Mouse (Mus musculus) adrenal gland (tissue): Measurements from ENCODE around the gene Aida.
"Not testable (repeated sequence)": the region's sequence is repeated elsewhere in the genome, so short reads cannot be mapped to it uniquely, and the experiment has no call there.

Experiments
- intact Hi-C: fragments of 180-260 bp; cut with DNase I; formaldehyde crosslinking; loops from one replicate; pipeline ENCODE4 v1.15.1; 2025
- long read RNA-seq, 2 experiments: library from polyadenylated mRNA; unstranded; transcript quantifications; one replicate each; pipeline ENCODE4 v2.0.0; 2020; ENCODE audit warnings: borderline replicate concordance in 1 of 2; ENCODE audit not compliant: insufficient replicate concordance in 1 of 2

Aida gene
- long read RNA-seq, experiment 1, full-length matches to known transcripts, result 7 of 11 reads
- long read RNA-seq, experiment 1, partial matches to known transcripts, result 2 of 11 reads
- long read RNA-seq, experiment 1, other reads (novel, unspliced or antisense), result 2 of 11 reads
- long read RNA-seq, experiment 2, full-length matches to known transcripts, result 4 of 6 reads
- long read RNA-seq, experiment 2, partial matches to known transcripts, result 0 of 6 reads
- long read RNA-seq, experiment 2, other reads (novel, unspliced or antisense), result 2 of 6 reads

DNA sequence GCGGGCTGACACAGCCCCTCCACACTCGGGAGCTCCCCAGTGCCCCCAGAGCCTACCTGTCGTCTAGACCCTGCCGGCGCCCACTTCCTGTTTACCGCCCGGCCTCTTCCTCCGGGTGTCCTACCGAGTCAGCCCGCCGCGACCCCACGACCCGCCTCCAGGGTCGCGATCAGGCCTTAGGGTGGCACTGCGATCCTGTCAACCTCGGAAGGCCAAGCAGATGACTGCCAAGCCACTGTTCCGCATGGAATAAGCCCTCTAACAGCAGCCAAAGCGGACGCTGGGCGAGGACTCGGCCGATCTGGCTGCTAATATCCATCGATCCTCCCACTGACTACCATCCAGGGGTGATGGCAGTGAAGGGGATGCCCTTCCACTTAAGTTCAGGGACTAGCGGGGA is at the start of gene Aida:
Gene Aida, plus strand, starts transcription at position 126 of the 400 bp plus-strand sequence.
- intact Hi-C loops, result no loop called here

DNA sequence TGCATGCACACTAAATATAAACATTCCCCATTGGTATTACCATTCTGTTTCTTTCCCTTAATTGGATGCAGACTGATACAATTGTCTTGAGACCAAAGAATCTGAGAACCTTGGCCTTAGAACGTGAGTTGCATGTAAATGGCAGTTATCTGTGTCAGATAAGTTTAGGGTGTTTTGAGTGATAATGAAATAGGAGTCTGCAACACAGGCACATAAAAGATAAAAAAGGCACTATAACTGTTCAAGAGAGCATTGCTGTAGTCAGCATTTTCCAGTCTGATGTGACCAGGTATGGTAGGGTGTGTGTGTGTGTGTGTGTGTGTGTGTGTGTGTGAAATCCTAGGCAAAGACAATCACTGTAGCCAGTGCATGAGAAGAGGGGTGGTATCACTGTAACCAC is 48.2 kb upstream of the Aida start:
- intact Hi-C loops, result loop anchor here (10.0 kb wide), 2 partner anchors 383 to 693 kb away; no protein-coding TSS in a partner anchor

DNA sequence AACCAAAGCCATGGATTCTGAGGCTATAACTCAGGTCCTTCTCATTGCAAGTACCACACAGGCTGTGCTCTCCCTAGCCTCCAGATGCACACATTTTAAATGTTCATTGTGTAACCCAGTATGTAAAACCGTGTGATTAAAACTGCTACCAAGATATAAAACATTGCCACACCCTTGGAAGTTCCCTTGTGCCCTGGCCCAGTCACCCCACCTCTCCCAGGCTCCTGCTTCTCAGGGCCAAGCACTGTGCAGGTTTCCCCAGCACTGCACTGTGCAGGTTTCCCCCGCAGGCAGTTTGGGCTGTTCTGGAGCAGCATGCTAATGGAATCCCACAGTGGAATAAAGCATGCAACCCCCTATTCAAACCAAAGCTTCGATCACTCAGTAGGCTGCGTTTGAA is 45.8 kb upstream of the Aida start:
- intact Hi-C loops, result no loop called here

DNA sequence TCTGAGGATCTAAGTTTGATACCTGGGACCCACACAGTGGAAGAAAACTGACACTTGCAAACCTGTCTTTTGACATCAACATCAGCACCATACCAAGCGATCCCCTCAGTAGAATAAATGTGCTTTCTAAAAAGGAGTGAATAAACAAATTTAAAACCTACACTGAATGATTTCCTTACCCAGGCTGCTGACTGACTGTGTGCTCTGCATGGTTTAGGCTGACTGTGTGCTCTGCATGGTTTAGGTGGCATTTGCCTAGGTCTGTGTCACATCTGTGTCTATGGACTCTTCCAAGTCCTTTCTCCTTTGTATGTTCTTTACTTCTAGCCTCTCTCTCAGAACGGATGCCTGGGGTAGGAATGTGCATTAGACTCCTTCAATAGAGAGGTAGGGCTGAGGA is 44.6 kb upstream of the Aida start:
- intact Hi-C loops, result no loop called here

DNA sequence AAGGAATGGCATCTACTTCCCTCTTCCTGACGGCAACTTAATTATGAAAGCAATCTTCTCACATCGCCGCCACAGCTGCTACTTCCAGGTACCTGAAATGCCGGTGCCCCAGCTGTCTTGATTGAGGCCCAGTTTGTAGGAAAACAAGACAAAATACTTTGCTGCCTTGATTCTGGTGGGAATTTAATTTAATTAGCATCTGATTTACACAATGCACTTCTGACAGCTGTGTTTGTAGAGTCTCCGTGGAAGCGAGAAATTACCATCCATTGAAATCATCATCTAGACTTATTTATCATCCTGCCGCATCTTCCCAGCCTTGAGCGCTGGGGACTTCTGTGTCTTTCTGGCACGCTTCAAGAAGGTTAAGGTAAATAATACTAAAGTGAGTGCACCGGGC is 43.8 kb upstream of the Aida start:
- intact Hi-C loops, result no loop called here

DNA sequence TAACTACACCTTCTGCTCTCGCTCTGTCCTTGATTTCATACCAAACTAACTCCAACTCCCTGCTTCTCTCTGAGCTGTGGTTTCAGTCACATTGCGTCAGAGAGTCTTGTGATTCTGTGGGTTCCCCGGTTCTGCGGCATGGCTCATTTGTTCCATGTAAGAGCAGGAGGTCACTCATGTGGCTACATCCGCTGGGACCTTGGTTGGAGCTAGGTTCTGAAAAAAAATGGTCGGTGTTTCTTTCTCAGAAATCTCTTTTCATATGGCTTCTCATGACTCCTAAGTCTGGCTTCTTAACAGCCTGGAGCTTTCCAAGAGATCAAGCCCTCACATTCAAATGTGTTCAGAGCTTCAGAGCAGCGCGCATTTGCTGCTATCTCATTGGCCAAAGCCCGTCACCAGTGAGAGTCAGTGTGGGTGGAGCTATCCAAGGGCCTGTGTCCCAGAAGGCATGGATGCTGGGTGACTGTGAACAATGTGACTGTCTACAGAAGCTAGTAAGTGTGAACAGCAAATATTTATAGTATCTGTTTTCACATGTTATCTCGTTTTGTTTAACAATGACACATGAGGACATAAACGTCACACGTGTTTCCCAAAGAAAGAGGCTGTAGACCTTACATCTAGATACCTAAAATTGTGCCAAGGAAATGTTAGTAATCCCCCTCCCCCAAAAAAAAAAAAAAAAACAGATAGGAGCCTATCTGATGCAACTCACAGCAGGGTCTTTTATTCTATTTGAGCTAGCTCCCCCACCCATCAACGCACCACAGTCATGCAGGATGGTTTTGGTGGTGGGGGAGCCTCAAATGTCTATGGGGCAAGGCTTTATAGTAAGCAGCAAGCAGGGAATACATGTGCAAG is 32.0 kb upstream of the Aida start:
- intact Hi-C loops, result no loop called here

DNA sequence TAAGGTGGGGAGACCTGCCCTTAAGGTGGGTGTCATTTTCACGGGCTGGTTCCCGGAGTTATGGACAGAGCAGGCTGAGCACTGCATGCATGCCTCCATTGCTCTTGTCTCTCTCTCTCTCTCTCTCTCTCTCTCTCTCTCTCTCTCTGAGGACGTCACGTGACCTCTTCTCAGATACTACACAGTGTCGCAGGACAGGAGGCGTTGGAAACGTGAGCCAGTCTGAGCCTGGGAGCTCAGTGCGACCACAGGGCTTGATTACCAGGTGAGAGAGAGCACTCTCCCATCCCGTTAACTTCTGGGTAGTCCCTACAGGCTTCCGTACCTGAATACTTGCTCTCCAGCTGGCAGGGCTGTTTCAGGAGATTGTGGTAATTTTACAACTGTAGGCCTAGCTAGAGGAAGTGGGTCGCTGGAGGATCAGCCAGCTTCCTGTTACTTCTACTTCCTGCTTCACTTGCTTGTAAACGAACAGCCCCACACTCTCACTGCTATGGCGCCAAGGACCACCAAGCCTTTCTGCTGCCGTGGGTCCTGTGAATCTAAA is 30.4 kb upstream of the Aida start:
- intact Hi-C loops, result no loop called here

DNA sequence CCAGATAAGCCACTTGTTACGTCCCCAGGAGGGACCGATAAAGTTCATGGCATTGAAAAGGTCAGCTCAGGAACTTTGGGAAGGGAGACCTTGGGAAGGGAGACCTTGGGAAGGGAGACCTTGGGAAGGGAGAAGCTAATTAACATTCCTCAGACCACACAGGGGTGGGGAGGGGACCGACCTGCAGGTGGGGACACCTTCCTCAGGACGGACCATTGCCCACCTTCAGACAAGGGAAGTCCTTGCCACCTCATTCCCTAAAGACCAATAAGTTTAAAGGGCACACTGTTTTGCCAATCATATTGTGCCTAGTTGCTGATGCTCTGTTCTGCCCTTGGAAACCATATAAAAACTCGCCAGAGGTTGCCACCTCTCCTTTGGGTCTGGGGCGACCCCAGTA is 28.7 kb upstream of the Aida start:
- intact Hi-C loops, result no loop called here

DNA sequence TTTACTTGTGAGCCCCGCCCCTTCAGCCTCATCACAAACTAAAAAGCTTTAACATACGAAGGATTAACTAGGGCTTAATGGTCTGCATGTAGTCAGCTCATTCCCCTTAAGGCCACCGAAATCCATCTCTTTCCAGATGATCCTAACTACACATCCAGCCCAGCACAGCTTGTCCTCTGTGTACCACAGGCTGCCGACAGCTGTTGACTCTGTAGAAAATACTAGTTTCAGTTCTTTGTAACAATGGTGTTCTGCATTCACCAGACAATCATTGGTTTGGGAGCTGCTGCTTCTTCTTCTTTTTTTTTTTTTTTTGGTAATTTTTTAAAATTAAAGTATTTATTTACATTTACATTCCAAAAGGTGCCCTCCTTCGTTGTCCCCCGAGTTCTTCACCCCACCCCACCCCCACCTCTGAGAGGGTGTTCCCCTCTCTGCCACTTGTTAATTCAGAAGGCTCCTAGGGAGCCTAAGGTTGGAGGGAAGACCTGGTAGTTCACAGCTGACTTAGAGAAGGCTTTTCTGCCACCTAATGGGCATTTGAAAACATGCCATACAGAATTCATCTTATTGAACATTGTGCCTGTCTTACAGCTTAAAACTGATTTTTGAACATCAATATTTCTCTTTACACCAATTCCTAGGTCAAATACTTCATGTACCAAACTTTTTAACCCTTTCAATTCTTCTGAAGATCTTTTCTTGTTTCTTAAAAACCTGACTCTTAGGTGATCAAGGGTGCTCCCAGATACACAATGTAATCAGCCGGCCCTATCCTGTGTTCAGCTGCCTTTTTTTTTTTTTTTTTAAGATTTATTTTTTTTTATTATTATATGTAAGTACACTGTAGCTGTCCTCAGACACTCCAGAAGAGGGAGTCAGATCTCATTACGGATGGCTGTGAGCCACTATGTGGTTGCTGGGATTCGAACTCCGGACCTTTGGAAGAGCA is 23.2 kb upstream of the Aida start:
- intact Hi-C loops, result no loop called here

DNA sequence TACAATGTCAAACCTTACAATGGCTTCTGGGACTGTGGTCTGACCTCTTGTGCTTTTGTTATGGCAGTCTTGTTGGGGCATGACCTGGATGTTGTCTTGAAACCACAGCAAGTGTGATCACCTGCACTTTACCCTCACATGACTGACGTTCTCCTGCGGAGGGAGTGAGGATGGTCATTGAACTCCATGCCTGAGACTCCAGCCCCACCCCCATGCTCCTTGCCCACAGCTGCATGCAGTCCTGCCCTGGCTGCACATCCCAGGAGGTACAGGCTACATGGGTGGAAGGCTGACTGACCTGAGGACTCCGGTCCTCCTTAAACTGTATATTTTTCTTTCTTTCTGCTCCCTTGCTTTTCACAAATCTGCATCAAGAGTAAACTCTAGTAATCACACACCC is 22.0 kb upstream of the Aida start:
- intact Hi-C loops, result no loop called here

DNA sequence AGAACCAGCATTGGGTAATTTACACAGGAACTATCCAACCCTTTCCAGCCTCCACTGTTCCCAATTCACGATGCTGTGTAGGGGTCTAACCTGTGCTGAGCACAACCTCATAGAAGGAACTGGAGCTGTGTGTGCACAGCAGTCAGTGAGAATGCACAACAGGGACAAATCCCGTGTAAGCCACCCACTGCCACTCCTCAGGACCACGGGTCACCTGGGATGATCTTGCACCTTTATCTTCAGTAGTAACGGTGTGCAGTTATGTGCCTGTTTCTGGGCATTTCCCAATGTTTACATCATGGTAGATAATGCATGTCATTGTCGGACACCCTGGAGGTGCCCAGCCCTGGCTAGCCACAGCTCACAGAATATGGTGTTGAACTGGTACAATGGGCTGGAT is 20.6 kb upstream of the Aida start:
- intact Hi-C loops, result no loop called here

DNA sequence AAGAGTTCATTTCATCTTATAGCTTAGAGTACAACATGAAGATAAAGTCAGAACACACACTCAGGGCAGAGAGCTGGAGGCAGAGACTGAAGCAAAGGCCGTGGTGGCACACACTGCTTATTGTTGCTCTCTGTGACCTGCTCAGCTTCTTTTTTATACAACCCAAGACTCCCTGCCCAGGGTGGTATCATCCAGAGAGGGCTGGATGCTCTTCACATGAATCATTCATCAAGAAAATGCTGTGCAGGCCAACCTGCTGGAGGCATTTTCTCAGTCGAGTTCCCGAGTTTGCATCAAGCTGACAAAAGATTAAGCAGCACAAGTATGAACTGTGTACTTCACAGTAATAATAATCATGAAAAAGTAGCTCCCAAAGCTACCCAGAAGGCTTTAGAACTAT is 8.0 kb upstream of the Aida start:
- intact Hi-C loops, result no loop called here

DNA sequence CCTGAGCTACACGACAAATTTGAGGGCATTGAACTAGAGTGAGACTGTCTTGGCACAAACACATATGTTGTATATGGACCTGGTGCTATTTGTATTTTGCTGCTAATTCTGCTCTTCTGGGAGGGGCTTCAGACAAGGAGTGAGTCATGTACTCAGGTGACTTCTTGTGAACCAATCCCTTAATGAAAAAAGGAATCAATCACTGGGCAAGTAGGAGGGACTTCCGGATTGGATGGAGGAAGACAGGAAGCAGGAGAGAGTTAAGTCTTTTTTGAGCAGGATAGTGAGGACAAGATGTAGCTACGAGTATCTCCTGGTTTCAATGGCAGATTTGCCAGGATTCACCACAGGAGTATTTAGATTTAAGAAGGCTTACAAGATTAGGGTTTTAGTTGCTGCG is 6.8 kb upstream of the Aida start:
- intact Hi-C loops, result no loop called here

DNA sequence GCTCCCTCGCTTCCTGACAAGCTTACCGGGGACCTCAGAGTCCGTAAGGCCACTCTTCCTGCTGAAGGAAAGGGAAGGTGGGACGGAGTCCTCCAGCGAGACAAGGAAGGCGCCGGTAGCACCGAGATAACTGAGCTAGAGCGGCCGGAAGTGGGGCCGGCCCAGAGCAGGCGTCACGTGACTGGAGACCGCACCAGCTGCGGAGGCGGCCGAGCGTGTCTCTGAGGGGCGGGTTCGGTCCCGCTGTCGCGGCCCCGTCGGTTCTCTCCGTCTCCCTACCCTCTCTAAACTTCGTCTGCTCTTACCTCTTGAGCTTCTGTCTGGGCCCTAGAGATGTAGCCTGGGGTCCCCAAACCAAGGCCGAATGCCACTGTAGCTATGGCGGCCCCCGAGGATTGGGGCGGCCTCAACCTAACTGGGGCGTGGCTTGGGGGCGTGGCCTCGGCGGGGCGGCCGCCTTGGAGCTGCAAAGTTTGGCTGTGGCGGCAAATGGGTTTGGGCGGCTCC is 540 bp downstream of the Aida start, which contains the start of gene Brox:
Gene Brox, minus strand, starts transcription at position 393 of the 507 bp plus-strand sequence.
- intact Hi-C loops, result no loop called here

DNA sequence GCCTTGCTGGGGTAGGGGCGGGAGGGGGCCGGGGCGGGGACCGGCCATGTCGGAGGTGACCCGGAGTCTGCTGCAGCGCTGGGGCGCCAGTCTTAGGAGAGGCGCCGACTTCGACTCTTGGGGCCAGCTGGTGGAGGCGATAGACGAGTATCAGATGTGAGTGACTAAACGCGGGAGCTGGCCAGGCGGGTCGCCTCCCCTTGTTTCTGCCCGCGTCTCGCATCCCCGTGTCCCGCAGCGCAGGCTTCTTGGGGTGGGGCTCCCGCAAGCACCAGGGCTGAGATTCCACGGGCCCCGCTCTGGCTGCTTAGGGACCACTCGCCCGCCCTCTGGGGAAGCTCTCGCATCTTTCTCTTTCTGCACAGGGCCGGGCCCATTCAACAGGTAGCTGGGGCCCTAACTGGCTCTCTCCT is 1.1 kb downstream of the Aida start:
- intact Hi-C loops, result no loop called here

DNA sequence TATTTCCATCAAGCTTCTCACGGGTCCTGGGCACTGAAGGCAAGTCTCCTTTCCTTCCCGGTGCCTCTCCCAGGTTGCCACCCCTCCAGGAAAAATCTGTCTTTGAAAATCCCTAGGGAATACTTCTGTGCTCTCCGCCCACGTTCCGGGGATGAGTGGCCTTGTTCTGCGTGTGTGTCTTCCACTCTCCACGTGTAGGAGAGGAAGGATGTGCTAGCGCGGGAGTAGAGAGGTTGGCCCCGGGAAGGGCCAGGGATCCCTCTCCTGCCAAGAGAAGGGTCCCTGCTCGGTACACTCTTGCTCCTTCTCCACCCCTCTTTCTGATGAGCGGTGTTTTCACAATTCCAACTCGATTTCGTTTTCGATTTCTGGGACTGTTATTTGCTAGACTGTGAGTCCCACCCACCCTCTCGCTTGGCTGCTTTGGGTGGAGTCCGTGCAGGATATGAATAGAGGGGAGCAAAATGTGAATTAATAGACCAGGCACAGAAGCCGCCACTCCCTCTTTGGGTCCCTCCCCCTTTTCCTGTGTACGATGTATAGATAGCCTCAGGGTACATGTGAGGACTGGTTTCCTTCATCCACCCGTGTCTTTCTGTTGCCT is 1.6 kb downstream of the Aida start:
- intact Hi-C loops, result no loop called here

DNA sequence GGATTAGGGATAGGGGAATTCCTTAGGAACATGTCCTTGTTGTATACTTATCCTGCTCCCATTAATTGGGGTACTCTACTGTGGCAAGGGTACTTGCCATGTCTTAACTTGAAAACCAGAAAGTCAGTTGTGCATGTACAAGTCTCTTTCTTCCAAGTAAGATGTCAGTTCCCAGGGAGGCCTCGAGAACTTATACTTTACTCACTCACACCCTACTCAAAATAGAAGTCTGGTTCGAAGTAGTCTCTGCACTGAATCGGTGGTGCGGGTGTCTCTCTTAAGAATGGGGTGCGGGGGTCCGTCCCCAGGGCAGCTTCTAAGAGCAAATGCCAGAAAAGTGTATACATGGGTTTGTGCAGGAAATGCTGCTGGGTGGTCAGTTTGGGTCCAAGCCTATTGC is 2.8 kb downstream of the Aida start:
- intact Hi-C loops, result no loop called here

DNA sequence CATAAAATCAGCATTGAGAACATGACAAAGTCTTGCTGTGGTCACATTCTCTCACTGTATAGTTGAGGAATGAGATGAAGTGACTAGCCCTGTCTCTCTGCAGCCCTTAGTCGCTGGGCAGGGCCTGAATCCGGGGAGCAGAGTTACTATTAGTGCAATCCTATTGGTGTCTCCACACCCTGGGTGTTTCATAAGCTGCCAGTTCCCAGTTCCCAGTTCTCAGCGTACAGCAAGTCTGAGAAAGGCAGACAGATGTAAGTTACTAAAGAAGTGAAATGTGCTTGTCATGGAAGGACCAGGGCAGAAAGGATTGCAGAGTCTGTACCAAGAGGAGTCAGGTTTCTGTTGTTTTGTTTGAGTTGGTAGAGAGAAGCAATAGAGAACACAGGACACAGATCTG is 11.2 kb downstream of the Aida start:
- intact Hi-C loops, result no loop called here

DNA sequence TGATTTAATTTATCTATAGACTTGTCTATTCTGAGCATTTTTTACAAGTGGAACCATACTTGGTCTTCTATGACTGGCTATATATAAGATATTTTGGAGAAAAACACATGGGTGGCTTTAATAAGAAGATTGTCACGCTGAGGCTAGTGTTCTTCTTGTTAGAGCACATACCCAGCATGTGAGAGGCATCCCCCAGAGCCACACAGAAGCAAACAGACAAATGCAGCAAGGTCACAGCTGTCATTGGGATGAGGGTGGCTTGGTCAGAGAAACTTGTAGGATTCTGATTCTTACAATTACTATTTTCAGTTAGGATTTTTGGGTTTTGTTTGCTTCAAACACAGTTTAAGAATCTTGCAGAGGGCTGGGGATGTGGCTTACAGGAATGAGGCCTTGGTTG is 12.1 kb downstream of the Aida start:
- intact Hi-C loops, result no loop called here

DNA sequence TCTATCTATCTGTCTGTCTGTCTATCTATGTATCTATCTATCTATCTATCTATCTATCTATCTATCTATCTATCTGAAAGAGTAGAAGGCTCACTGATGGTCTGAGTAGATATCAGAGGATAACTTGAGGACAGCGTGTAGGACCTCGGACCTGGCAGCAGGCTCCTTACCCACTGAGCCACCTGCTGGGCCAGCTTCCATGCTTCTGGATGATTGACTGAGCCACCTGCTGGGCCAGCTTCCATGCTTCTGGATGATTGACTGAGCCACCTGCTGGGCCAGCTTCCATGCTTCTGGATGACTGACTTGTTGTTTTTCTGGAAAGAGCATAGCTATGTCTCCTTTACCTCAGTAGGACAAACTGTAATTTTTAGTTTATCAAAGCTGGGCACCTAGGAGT is 13.2 kb downstream of the Aida start:
- intact Hi-C loops, result not testable (repeated sequence)

DNA sequence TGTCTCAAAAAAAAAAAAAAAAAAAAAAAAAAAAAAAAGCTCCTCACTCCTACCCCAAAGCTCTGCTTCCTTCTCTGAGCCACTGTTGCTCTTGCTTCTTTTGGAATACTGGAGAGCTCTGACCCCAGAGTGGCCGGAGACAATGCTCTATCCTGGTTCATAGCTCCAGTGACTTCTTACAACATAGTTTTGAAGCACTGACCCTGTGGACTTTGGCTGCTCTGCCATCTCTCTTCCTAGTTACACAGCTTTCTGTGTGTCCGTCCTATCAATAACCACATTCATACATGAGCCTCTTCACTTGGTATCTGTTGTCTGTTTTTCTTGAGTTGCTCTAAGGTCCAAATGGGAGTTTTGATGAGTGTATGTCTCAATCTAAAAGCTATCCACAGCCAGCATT is 15.7 kb downstream of the Aida start:
- intact Hi-C loops, result no loop called here
